Mouse (Mus musculus): Measurements from ENCODE around the gene Cuedc2.

The Cuedc2 gene

DNA sequence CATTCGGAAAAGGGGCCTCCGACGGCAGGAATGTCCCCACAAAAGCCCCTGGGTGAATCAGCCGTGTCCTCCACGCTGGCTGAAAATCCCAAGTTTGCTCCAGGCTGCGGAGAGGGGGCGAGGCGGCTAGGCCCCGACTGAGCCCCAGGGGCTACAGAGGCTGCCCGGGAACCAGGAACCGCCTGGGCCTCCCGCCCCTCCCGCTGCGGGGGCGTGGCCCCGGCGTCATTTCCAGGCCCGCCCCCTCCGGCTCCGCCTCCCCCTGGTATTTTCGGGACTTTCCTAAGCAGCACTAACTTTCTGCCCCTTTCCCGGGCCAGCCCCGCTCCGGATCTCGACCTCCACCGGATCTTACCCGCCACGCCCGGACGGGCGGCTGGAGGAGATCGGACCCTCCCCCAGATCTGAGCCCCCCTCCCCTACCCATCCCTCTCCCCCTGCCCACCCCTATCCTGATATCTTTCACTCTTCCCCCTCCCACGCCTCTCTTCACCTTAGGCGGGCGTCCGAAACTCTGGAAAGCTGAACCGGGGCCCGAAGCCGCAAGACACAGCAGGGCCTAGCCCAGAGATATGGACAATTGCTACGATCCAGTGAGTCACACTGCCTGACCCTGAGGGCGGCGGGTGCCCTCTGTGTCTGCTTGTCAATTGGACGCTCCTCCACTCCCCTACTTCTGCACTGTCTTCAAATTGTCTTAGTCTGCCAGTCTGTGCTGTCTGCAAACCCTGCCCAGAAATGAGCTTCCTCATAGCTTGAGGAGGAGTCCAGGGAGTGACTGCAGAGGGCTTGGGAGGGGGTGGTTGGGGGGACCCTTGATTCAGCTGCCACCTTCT is 32.9 kb downstream of the Cuedc2 start:
- peak; percentile 48 for DNase-seq

DNA sequence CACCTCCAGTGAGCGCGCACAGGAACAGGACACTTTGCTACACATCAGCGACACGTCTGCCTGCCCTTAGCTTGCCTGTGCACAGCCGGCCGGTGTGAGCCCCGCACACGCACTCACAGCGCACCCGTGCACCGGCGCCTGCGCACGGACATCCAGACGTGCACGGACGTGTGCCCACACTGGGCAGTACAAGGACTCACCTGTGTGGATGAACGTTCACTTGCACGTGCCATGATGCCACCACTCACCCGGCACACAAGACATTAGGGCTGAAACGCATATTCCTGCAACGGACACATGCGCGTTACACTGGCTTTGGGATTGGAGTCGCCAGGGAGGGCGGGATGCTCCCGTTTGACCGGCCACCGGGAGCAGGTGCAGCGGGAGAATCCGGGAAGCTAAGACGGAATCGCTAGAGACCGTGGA is 33.6 kb downstream of the Cuedc2 start:
- peak; percentile 25 for DNase-seq

DNA sequence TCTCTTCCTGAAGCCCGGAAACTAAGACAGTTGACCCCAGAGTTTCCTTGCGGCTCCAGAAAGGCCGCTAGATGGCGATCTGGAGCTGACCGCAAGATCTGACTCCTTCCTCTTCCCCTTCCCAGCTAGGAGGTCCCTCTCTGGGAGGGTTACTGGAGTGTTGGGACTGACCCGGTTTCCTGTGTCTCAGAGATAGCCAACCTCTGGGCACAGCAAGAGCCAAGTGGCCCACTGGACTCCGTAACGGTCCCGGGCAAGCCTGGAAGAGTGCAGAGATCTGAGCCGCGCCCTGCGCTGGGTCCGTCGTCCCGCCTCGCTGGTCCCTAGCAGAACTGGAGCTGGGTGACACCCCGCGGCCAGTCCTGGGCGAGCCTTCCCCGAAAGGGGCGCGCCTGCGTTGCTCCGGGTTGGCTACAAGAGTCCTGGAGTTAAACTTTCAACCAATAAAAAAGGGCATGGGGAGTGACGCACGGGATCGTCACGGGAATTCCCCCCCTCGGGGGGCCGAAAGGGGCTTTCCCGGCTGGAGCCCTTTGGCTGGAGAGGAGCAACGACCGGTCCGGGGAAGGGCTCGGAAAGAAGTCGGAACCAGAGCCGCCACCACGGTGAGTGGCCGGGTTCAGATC is 34.2 kb downstream of the Cuedc2 start, which contains the start of gene Nfkb2:
TSS of gene Nfkb2 (plus strand) at position 105 of the 626 bp plus-strand sequence.
- DNase-seq = peak; percentile 72

DNA sequence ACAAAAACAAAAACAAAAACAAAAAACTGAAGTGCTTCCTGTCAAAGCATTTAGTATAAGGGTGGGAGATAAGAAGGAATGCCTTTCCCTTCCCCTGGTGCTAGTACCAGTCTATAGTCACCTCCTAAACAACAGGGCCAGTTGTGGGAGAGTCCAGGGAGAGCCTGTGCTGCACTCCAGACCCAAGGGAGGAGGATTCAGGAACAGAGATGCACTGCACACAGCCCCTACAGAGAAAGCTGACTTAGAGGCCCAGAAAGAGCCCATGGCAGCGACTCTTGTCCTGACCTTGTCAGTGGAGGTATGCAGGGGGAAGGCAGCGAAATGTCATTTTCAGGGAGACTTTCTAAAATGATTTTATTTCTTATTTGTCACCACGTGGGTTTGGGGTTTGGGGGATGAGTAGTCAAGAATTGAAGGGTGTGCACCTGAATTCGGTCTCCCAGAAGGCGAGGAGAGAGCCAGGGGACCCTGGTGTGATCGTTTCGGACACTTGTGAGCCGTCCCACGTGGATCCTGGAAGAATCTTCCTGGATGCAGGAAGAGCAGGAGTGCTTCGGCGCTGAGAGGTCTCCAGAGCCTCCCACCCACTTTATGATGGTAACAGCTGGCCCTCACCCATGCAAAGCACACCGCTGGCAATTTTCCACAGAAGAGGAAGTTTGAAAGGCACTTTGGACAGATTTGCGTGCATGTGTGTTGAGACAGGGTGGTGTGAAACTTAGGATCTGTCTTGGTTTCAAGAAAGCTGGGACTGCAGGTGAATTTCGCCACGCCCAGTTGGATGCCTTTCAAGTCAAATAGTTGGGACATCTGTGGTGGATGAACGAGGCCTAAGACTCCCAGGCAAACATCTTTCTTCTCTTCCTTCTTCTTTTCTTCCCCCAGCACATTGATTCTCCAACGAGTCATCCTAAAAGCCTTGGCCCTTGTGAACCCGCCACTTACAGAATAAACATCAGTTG is 35.0 kb downstream of the Cuedc2 start:
- peak; percentile 28 for DNase-seq

DNA sequence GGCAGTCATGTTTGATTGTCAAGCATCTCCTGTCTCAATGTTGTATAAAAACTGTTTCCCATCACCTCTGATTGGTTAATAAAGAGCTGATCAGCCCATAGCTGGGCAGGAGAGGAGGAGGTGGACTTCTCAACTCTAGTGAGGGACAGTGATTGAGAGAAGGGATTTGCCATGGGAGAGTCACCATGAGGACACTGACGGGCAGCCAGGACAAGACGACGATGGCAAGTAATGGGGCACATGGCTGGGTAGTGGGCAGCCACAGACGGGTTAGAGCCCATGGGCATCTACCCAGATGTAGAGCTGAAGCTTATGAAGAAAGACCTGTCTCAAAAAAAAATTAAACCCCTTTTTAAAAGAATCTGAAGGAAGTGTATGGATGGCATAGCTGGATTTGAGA is 36.0 kb downstream of the Cuedc2 start:
- DNase-seq = no peak

DNA sequence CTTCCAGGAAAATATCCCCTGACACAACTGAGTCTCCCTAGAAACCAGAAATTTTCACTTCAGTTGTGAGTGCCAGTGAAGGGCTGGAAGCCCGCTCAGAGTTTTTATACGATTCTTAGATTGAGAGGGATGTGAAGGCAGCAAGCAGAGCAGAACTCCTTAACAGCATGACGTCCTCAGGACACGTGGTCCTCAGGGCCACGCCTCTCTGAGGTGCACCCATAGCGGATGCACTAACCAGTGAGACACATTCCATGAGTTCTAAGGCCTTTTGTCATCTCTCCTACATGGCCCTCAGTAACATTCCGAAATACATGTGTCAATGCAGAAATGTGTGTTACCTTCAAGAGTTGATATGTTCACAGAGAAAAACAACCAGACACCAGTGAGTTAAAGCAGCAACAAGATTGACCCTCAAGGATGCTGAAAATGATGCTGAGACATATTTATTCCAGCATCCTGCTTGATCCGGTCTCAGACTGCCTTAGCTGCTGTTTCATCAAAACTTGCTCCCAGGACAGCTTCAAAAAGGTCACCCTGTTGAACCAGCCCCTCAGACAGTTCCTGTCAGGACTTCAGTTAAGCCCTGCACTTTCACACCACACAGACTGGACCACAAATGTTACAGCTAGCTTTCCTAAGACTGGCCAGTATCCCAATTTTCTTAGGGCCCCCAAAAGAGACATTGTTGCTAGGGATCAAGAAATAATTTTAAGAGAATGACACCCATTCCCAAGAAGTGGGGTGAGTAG is 38.0 kb downstream of the Cuedc2 start:
- no peak for DNase-seq

DNA sequence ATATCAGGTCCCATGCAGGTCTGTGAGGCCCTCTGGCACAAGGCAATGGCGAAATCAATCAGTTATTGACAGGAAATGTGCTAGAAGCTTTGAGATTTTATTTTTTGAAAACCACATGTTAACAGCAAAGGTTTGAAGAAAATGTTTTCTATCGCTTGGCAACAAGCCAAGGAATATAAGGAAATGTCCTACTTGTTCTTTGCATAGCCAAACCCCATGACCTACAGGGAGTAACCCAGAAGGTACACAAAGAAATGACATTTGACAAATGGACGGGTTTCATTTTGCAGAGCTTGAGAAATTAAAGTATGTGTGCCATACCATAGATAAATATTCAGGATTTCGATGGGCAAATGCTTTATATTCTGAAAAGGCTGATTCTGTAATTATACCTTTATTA is 41.6 kb downstream of the Cuedc2 start:
- no peak for DNase-seq

DNA sequence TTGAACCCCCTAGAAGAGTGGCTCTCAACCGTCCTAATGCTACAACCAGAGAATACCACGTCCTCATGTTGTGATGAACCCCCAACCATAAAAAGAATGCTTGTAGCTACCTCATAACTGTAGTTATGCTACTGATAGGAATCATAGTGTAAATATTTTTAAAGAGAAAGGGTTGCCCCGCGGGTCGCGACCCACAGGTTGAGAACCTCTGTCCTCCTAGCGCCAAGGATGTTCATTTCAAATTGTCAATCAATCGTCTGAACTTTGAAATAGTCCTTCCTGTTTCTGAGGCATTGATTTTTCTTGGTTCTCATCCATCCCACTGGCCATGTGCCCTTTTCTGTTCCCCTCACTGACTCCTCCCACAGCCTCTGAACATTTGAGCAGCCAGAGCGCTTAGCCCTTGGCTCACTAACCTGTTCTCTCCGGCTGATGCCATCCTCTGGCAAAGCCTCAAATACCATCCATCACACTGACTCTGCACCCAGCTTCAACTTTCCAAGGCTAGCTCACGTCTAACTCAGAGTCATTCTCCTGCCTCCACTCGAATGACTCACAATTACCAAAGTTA is 47.9 kb downstream of the Cuedc2 start:
- DNase-seq = no peak

DNA sequence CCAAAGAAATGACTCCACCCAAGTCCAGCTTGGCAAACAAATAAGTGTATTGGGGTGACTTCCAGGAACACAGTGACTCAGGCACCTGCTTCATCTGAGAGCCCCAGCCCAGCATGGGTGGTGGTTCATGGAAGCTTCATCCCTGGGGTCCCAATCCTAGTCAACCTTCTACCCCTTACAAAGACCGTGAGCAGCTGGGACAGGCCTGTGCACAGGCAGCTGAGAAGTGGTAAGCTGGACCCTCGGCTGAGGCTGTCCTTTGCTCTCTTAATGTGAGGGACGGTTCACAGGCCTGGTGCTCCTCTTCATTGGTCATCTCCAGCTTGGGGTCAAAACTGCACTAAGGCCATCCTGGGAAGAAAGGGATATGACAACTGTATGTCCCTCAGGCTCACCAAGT is 50.9 kb downstream of the Cuedc2 start:
- no peak for DNase-seq

DNA sequence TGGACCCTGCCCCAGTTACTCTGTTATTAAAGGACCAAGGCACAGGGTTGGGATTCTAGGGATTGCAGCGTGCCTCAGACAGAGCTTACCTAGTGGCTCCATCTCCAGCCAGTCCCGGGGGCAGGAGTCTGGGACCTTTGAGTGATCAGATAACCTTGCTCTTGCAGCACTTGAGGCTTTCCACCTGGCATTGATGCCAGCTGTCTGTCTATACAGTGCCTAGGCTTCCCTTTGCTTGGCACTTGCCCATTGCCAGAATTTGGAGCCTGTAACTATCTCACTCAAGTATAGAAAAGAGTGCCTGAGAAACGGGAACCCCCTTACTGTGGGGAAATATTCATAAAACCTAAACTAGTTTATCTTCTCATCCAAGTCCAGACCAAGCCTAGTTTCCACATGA is 51.6 kb downstream of the Cuedc2 start:
- DNase-seq = no peak

DNA sequence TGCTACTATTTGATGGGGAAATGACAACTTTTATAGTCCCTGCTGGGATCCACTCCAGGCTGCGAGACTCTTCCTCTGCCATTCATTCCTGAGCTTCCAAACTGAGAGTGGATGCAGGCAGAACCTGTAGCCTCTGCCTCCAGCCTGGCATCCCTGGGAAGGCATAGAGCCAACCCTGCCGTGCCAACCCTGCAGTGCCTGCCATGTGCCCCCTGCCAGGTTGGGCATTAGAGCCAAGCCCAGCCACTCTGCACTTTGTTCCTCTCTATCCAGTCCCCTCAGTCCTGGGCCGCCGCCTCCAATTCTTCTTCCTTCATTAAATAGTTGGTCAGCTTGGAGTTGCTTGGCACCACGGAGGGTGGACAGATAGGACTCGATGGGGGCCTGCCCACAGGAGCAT is 52.5 kb downstream of the Cuedc2 start:
- DNase-seq = peak; percentile 91

DNA sequence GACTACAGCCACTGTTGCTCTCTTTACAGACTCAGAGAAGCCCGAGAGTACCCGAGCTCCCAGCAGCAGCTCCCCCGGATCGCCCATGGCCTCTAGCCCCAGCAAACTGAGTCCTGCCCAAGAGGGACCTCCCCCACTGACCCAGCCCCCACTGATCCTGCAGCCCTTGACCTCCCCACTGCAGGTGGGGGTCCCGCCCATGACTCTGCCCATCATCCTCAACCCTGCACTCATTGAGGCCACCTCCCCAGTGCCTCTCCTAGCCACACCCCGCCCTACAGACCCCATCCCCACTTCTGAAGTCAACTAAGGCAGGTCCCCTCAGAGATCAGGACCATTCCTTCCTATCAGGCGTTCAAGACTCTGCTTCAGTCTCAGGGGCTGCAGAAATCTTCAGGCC is 52.9 kb downstream of the Cuedc2 start:
- DNase-seq = peak; percentile 42

DNA sequence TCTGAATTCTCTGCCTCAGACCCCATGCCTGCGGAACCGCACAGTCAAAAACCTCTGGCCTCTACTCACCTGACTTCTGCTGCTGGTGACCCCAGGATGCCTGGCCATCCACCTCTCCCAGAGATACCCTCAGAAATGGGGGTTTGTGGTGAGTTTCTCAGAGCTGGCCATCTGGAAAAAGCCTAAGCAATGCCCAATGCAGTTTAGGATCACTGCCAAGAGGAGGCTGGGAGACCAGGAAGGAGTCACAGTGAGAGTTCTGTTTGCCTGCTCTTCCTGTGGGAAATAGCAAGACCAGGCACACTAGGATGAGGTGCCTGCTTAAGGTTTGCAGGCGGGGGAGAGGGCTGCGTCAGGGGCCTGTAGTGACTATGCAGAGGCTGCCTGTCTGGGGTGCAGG is 53.8 kb downstream of the Cuedc2 start:
- peak; percentile 47 for DNase-seq

DNA sequence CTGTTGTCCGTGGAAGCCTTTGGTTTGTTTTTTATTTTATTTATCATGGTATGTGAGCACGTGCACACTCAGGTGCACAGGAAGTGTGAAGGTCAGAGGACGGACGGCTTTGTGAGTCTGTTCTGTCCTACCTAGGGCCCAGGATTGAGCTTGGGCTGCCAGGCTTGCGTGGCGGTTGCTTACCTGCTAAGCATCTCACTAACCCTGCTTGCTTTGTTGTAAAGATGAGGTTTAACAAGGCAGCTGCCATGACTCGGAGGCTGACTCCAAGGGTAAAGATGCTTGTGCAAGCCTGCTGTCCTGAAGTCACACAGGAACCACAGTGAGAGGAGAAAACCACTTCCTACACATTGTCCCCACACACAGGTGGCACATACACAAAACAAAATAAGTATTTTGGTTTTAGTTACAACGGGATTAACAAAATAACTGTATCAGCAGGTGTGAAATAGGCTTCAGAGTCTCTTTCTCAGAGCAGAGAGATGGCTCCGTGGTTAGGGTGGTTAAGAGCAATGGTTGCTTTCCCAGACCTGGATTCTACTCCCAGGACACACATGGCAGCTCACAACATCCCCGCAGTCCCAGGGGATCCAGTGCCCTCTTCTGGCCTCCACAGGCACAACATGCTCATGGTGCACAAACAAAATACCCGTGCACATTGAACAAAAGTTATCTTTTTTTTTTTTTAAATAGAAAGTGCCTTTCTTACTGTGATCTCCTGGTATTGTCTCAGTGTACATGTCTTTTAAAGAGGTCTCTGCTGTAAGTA is 56.2 kb downstream of the Cuedc2 start:
- DNase-seq = no peak

Data from cerebellum, adult 11-12 months (tissue).